Mouse (Mus musculus) E14TG2a.4 (cell line): ENCODE data around the gene Cfap65.

Source experiments
- CTCF ChIP-seq: conservative IDR thresholded peaks from 2 replicates; pipeline ENCODE4 v1.5.1; 2014; ENCODE audit warnings: low read length
- POU5F1 ChIP-seq: IDR thresholded peaks from 2 replicates; pipeline ENCODE4 v1.6.1; 2014; ENCODE audit warnings: low read length, borderline replicate concordance

- TF ChIP-seq CTCF (peak; percentile 67), POU5F1 (no peak)
Measured at GRCm38 (mm10) chr1:74894966-74895365, 40.4 kb downstream of the Cfap65 start.
